Mouse (Mus musculus) ES-E14 (cell line): Measurements from ENCODE around the gene Opalin. TPM values are rescaled to one million over a fixed set of nuclear protein-coding genes. Genes with fewer than 3 reads are reported as not detected.

Experiments used
- DNase-seq: peaks from one replicate; pipeline ENCODE4 v3.0.0-alpha.2; 2013; ENCODE audit warnings: low read depth, low spot score
- H3K27ac ChIP-seq: 2 replicates; pipeline ENCODE4 v1.5.1; 2012; ENCODE audit warnings: low read depth, mild to moderate bottlenecking, low read length, moderate library complexity, mixed read lengths; ENCODE audit not compliant: poor library complexity, insufficient read depth, severe bottlenecking
- H3K36me3 ChIP-seq: 2 replicates; pipeline ENCODE4 v1.6.1; 2012; ENCODE audit warnings: mild to moderate bottlenecking, low read length, moderate library complexity, mixed read lengths; ENCODE audit not compliant: control insufficient read depth, poor library complexity, insufficient read depth, severe bottlenecking
- H3K4me1 ChIP-seq, 2 experiments: fragments of 150-350 bp in 1 of 2; sonication (generic) in 1 of 2; 2 replicates each; pipeline ENCODE4 v1.6.1; 2012; ENCODE audit warnings: low read length in 2 of 2, mild to moderate bottlenecking in 1 of 2, mixed read lengths in 1 of 2; ENCODE audit not compliant: control insufficient read depth in 2 of 2, insufficient read depth in 2 of 2, poor library complexity in 1 of 2
- H3K4me3 ChIP-seq, 2 experiments: fragments of 150-350 bp in 1 of 2; sonication (generic) in 1 of 2; 2 replicates each; pipeline ENCODE4 v1.5.1; 2012; ENCODE audit warnings: low read length in 2 of 2, low read depth in 1 of 2, mild to moderate bottlenecking in 1 of 2, mixed read lengths in 1 of 2; ENCODE audit not compliant: insufficient read depth in 1 of 2, poor library complexity in 1 of 2, severe bottlenecking in 1 of 2
- H3K9ac ChIP-seq: 2 replicates; pipeline ENCODE4 v1.6.1; 2012; ENCODE audit warnings: low read depth, mild to moderate bottlenecking, low read length, mixed read lengths; ENCODE audit not compliant: poor library complexity, insufficient read depth, severe bottlenecking
- H3K9me3 ChIP-seq: fragments of 150-350 bp; sonication (generic); 2 replicates; pipeline ENCODE4 v1.6.1; 2012; ENCODE audit warnings: low read depth, mild to moderate bottlenecking, low read length; ENCODE audit not compliant: control insufficient read depth, insufficient read depth
- CHD2 ChIP-seq: IDR thresholded peaks from 2 replicates; pipeline ENCODE4 v1.6.1; 2014; ENCODE audit warnings: mild to moderate bottlenecking, low read depth, low read length, inconsistent platforms
- HCFC1 ChIP-seq: IDR thresholded peaks from 2 replicates; pipeline ENCODE4 v1.6.1; 2012; ENCODE audit warnings: low read length, inconsistent platforms, borderline replicate concordance; ENCODE audit not compliant: insufficient read depth
- MAFK ChIP-seq: IDR thresholded peaks from 2 replicates; pipeline ENCODE4 v1.6.1; 2014; ENCODE audit warnings: mild to moderate bottlenecking, low read depth, low read length, inconsistent platforms; ENCODE audit not compliant: insufficient read depth
- ZC3H11A ChIP-seq: IDR thresholded peaks from 2 replicates; pipeline ENCODE4 v1.6.1; 2012; ENCODE audit warnings: low read depth, mild to moderate bottlenecking, inconsistent platforms, low read length, borderline replicate concordance
- ZNF384 ChIP-seq: IDR thresholded peaks from 2 replicates; pipeline ENCODE4 v1.6.1; 2012; ENCODE audit warnings: low read depth, low read length, inconsistent platforms
- in situ Hi-C, 2 experiments: fragments of 600-800 bp; cut with MboI; formaldehyde crosslinking; loops; one replicate each; pipeline ENCODE4 v1.15.1; 2025; ENCODE audit warnings: low sequenced_read_pairs in 2 of 2, inconsistent platforms in 1 of 2; ENCODE audit not compliant: unreplicated experiment in 2 of 2
- total RNA-seq: library from RNA; depleted of rRNA; stranded (reverse); fragments of 300-350 nt; gene quantifications from 2 replicates; pipeline ENCODE4 v1.2.3, GENCODE M21; 2012

The Opalin gene
- total RNA-seq, 1 experiment: not detected

GRCm38 (mm10) chr19:41035809-41036551, 40.9 kb downstream of the Opalin start:
- no peak for TF ChIP-seq HCFC1
- TF ChIP-seq ZNF384: no peak
- H3K27ac ChIP-seq: no peak overlapping the region

DNA sequence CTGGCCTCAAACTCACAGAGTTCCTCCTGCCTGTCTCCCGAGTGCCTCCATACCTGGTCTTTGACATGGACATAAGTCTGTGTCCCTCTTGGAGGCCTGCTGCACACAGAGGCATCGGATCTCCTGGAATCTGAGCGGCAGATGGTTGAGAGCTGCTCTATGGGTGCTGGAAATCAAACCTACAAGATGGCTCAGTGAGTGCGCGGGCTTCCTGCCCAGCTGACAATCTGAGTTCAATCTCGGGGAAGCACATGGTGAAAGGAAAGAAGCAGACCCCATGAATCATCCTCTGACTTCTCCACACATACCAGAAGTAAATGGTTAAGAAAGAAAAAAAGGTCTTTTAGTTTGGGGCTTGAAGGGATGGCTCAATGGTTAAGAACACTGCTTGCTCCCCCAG, 45.0 kb downstream of the Opalin start:
- Histone ChIP-seq H3K4me1 (no peaks in the 10 kb centered on the region), H3K4me3 (no peak overlapping the region), H3K36me3 (no peaks in the 10 kb centered on the region), H3K9ac (no peak overlapping the region), H3K27ac (no peak overlapping the region), H3K9me3 (no peaks in the 10 kb centered on the region)
- in situ Hi-C loops: loop anchor here (25.0 kb wide), 1 partner anchor 270 kb away; no protein-coding TSS in a partner anchor
- DNase-seq: no peak
- TF ChIP-seq ZC3H11A: no peak
- no peak for TF ChIP-seq ZNF384
- no peak for TF ChIP-seq HCFC1
- no peak for TF ChIP-seq MAFK
- TF ChIP-seq CHD2: no peak

More at GRCm38 (mm10) chr19:41035809-41036551, 40.9 kb downstream of the Opalin start:
- no peak for DNase-seq
- Histone ChIP-seq H3K9ac (no peak overlapping the region), H3K4me1 (no peaks in the 10 kb centered on the region), H3K9me3 (no peaks in the 10 kb centered on the region), H3K36me3 (no peaks in the 10 kb centered on the region), H3K4me3 (no peak overlapping the region)
- in situ Hi-C loops: loop anchor here (25.0 kb wide), 1 partner anchor 274 kb away; no protein-coding TSS in a partner anchor

DNA sequence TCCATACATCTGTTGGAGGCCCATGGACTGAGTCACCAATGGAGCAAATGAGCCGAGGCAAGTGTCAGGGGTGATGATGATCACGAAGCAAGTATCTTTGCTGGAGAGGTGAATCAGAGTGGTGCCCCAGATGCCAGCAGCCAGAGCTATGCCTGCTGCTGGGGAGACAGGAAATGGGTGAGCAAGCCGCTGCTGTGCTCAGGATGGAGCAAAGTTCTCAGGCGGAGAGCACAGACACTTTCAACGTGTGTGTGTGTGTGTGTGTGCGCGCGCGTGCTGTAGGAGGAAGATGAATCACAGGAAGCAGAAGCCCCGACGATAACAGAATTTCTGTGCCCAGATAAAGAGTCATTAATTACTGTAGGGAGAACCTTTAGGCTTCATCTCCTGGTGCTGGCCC, 45.9 kb downstream of the Opalin start:
- Histone ChIP-seq H3K9me3 (no peaks in the 10 kb centered on the region), H3K9ac (no peak overlapping the region), H3K27ac (no peak overlapping the region), H3K4me1 (no peaks in the 10 kb centered on the region), H3K36me3 (no peaks in the 10 kb centered on the region), H3K4me3 (no peak overlapping the region)
- in situ Hi-C loops: loop anchor here (25.0 kb wide), 1 partner anchor 269 kb away; no protein-coding TSS in a partner anchor
- TF ChIP-seq ZC3H11A (no peak), CHD2 (no peak), MAFK (no peak), HCFC1 (no peak), ZNF384 (no peak)
- no peak for DNase-seq

DNA sequence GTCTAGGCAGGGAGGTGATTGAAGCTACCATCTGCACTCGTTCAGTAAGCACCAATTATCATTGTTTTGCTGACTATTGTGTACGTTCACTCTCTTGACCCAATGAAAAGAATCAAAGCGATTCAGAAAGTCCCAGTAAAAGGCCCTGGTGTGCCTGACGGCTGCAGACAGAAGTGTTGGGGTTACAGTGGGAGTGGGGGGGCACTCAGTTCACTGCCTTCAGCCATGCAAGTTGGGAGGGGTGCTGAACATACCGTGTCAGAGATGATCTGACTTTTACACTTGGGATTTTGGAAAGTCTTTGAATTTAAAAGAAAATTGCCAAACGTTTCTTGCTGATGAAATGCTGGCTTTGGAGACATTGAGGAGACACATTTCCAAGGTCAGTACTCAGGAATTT, 46.8 kb downstream of the Opalin start:
- no peak for DNase-seq
- H3K4me3 ChIP-seq: no peak overlapping the region
- H3K36me3 ChIP-seq: no peaks in the 10 kb centered on the region
- no peak overlapping the region for H3K9ac ChIP-seq
- no peaks in the 10 kb centered on the region for H3K4me1 ChIP-seq
- H3K27ac ChIP-seq: no peak overlapping the region
- TF ChIP-seq ZC3H11A: no peak
- TF ChIP-seq MAFK: no peak
- TF ChIP-seq CHD2: no peak
- TF ChIP-seq HCFC1: no peak
- no peak for TF ChIP-seq ZNF384
- in situ Hi-C loops: loop anchor here (25.0 kb wide), 1 partner anchor 268 kb away; no protein-coding TSS in a partner anchor
- no peaks in the 10 kb centered on the region for H3K9me3 ChIP-seq

GRCm38 (mm10) chr19:41029219-41029618, 47.7 kb downstream of the Opalin start, which contains the start of gene Dntt:
Gene Dntt (plus strand): TSS chr19:41029275.
- H3K9me3 ChIP-seq: no peaks in the 10 kb centered on the region
- H3K9ac ChIP-seq: no peak within 1 kb of the TSS
- no peak within 1 kb of the TSS for H3K27ac ChIP-seq
- no peaks in the 10 kb centered on the region for H3K4me1 ChIP-seq
- H3K36me3 ChIP-seq: no peaks in the 10 kb centered on the region
- in situ Hi-C loops: loop anchor here (25.0 kb wide), 1 partner anchor 267 kb away; no protein-coding TSS in a partner anchor
- no peak for TF ChIP-seq ZC3H11A
- TF ChIP-seq HCFC1: no peak
- TF ChIP-seq ZNF384: no peak
- no peak for TF ChIP-seq MAFK
- no peak for TF ChIP-seq CHD2
- DNase-seq: no peak
- no peak within 1 kb of the TSS for H3K4me3 ChIP-seq
